Mouse (Mus musculus) ovary, postnatal 36 days (tissue): ENCODE measurements around the gene Sorbs2.
A peak's percentile ranks its signal among the peaks of the same experiment; 100 is the strongest.

ENCODE experiments used
- DNase-seq: peaks from one replicate; pipeline ENCODE4 v3.0.0; 2022; ENCODE audit warnings: low spot score, mixed read lengths

Sorbs2 gene

DNA sequence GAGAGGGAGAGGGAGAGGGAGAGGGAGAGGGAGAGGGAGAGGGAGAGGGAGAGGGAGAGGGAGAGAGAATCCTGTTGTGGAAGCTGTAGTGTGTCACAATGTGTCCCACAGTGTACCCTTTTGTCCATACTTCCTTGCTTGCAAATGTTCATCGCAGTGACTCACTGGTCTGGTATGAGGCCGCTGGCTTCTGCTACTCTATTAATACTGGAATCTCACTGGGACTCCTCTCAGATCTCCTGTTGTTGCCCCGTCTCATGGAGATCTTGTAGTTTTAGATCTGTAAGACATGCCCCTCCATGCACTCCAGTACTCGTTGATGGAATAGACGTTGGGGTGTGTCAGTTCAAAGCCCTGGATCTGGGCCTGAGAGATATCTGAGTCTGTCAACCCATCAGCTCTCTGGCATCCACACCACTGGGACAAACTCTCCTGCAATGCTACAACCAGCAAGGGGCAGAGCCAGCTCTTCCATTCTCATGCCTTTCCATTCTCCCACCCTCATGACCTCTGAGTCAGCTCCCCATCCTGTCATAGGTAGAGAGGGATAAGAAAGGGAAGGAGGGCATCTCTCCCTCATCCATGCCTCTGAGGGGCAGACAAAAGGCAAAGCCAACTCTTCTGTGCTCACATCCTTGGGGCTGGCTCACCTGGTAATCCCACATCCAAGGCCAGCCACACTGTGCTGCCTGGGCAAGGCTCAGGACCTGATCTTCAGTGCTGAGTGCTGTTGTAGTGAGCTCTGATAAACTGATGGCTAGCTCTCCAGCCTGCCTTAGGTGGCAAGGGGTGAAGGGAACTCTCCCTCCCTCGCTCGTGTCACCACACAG lies 72.3 kb downstream of the Sorbs2 start:
- DNase-seq = no peak

DNA sequence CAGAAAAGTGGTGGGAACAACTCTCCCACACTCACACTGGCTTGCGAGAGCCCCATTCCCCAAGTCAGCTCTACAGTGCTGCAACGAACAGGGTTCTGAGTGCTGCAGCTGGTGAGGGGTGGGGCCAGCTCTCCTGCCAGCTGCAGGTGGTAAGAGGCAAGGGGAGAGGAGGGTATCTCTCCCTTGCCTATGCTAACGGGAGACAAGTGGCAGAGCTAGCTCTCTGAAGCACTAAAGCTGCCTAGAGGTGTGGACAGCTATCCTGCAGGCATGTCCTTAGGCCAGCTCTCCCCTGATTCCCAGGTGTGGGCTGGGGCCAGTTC lies 72.9 kb downstream of the Sorbs2 start:
- DNase-seq = no peak

- DNase-seq = no peak
These were observed 76.3 kb downstream of the Sorbs2 start for GRCm38 (mm10) chr8:45583856-45584255.

- no peak for DNase-seq
These were observed 76.9 kb downstream of the Sorbs2 start for GRCm38 (mm10) chr8:45584390-45585052.

DNA sequence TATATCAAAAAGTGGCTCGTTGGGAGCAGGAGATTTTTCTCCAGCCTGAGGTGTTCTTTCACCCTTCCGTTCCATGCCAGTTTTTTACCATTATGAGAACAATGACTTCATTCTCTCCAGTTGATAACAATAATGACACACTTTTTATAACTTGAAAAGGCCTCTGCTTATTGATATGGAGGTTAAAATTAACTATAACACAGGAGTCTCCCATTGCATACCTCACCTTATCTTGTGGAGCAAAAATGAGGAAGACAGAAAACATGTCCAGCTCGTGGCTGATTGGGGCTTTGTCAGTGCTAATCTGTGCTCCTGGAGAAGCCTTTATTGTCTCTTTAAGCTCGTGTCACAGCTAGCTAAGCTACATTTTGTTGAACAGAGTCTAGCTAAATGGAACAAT lies 77.6 kb downstream of the Sorbs2 start:
- DNase-seq = no peak

- DNase-seq = no peak
These were observed 79.4 kb downstream of the Sorbs2 start for GRCm38 (mm10) chr8:45587011-45587410.

- DNase-seq = no peak
These were observed 84.3 kb downstream of the Sorbs2 start for GRCm38 (mm10) chr8:45591888-45592287.

DNA sequence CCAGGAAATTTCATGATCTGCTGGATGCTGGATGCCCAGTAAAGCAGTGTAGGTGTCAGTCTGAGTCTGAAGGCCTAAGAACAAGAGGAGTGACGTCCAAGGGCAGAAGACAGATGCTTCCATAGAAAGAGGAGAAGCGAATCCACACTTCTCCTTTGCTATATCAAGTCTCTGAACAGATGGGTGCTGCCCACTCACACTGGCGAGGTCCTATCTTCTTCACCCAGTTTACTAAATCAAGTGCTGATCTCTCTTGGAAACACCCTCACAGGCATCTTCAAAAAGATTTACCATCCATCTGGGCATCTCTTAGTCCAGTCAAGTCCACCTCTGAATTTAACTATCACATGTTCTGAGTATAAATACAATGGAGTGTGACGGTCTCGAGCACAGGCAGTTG lies 86.1 kb downstream of the Sorbs2 start:
- no peak for DNase-seq

GRCm38 (mm10) chr8:45595983-45596382 lies 88.4 kb downstream of the Sorbs2 start:
- DNase-seq = no peak

- DNase-seq = no peak
These were observed 89.0 kb downstream of the Sorbs2 start for GRCm38 (mm10) chr8:45596591-45596990.

GRCm38 (mm10) chr8:45597631-45598420 lies 90.2 kb downstream of the Sorbs2 start:
- DNase-seq = no peak

DNA sequence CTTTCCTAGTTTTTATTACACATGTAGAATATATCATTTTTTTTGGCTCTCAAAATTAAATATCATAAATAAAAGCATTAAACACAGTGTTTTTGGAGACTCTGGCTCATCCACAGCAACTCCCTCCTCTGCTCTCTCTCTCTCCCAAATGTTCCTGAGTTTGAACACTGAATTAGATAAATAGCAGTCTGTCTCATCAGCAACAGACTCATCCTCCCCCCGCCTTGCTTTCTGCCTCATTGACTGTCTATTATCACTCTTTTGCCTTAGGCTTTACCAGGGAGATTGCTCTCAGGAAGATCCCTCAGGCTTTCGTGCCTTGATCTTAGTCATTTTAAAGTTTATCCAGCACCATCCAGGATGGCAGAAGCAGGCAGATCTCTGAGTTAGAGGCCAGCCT lies 91.3 kb downstream of the Sorbs2 start:
- no peak for DNase-seq

- no peak for DNase-seq
These were observed 94.4 kb downstream of the Sorbs2 start for GRCm38 (mm10) chr8:45602019-45602418.

DNA sequence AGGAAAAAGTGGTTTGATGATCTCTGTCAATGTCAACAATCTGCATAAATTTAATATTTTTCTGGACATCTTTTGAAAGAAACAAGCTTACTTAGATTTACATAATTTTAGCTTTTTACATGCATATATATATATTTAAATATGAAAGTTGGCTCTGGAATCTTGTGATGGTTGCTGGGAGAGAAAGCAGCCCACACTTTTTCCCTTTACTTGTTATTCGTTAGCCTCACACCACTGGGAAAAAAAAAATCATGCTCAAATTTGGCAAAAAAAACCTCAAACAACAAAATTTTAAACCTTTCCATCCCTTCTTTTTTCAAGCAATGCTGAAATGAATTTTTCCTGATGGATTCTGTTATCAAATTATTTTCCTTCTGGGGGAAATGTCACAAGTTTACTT lies 97.8 kb downstream of the Sorbs2 start:
- DNase-seq = no peak

GRCm38 (mm10) chr8:45607012-45607411 lies 99.4 kb downstream of the Sorbs2 start:
- no peak for DNase-seq

DNA sequence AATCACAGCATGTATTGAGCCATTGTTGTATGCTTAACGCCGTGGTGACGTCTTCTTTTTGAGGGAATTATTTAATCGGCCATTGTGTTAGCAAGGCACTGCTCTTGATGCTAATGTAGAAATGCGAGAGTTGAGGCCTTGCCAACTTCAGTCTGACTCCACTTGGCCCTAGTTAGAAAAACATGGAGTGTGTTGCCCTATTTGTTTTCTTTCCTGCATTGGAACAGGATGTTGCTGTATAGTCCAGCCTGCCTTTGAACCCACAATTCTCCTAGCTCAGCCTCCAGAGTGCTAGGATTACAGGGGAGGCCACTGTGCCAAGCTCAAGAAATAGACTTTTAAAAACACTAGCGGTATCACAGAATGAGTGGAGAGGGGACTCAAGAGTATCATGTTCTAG lies 100.8 kb downstream of the Sorbs2 start:
- no peak for DNase-seq

GRCm38 (mm10) chr8:45610426-45611215 lies 103.0 kb downstream of the Sorbs2 start:
- peak; percentile 35 for DNase-seq

DNA sequence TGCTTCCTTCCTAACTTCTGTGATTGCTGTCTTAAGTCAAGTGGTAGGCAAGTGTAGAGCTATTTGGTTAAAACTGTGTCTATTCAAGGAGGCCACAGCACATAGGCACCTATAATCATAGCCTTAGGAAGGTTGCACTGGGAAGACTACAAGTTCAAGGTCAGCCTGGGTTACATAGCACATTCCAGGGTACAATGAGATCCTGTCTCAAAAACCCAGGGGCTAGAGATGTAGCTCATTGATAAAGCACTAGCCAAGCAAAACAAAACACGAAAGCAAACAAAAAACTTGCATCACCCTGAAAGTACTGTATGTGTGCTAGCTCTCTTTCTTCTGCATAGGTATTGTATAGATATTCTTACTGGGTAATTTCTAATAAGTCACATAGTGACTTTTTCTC lies 103.7 kb downstream of the Sorbs2 start:
- DNase-seq = no peak

DNA sequence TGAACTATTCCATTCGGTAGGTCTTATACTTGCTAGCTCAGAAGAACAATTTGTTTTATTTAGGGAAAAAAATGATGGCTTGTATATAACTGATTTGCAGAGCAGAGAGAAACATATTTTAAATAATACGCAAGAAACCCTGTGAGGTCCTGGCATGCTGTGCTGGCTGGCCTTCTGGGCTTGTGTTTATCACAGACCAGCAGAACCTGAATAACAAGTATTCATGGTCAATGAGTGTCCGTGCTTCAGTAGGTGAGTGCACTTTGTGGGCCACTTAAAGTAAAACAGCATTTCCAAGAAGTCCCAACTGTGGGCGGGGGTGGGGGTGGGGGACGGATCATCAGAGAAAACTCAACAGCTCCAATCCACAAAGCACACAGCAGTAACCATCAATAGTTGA lies 107.0 kb downstream of the Sorbs2 start:
- no peak for DNase-seq

GRCm38 (mm10) chr8:45615050-45615449 lies 107.5 kb downstream of the Sorbs2 start:
- DNase-seq = no peak

- DNase-seq = no peak
These were observed 108.0 kb downstream of the Sorbs2 start for GRCm38 (mm10) chr8:45615551-45615950.

GRCm38 (mm10) chr8:45621576-45622178 lies 114.1 kb downstream of the Sorbs2 start:
- DNase-seq = no peak
